Mouse (Mus musculus) liver (tissue): ENCODE results near the gene Zmym1.
"Not testable (repeated sequence)": the region's sequence is repeated elsewhere in the genome, so short reads cannot be mapped to it uniquely, and the experiment has no call there.

Source experiments
- DNase-seq: peaks from one replicate; pipeline ENCODE4 v3.0.0-alpha.2; 2020; ENCODE audit warnings: mixed read lengths

Gene Zmym1

GRCm38 (mm10) chr4:127026826-127027225 lies 34.1 kb downstream of the Zmym1 start:
- no peak for DNase-seq

GRCm38 (mm10) chr4:127024240-127024639 lies 36.7 kb downstream of the Zmym1 start:
- no peak for DNase-seq

GRCm38 (mm10) chr4:127023201-127023600 lies 37.8 kb downstream of the Zmym1 start:
- DNase-seq, result no peak

- peak; percentile 92 for DNase-seq
Observed at GRCm38 (mm10) chr4:127021989-127022626, 38.8 kb downstream of the Zmym1 start.

GRCm38 (mm10) chr4:127021151-127021945 lies 39.6 kb downstream of the Zmym1 start, which contains the start of gene Sfpq:
Gene Sfpq (plus strand): TSS chr4:127021324.
- peak; percentile 98 for DNase-seq

- no peak for DNase-seq
Observed at GRCm38 (mm10) chr4:127020411-127021150, 40.4 kb downstream of the Zmym1 start.

GRCm38 (mm10) chr4:127016366-127016765 lies 44.6 kb downstream of the Zmym1 start:
- DNase-seq, result no peak

GRCm38 (mm10) chr4:127015294-127015993 lies 45.5 kb downstream of the Zmym1 start:
- peak; percentile 84 for DNase-seq

GRCm38 (mm10) chr4:127005113-127005936 lies 55.6 kb downstream of the Zmym1 start:
- DNase-seq, result peak; percentile 57

GRCm38 (mm10) chr4:127004384-127004783 lies 56.6 kb downstream of the Zmym1 start:
- DNase-seq, result no peak

- DNase-seq, result no peak
Observed at GRCm38 (mm10) chr4:127000601-127001105, 60.3 kb downstream of the Zmym1 start.

GRCm38 (mm10) chr4:126999372-126999771 lies 61.6 kb downstream of the Zmym1 start:
- not testable (repeated sequence) for DNase-seq
